Mouse (Mus musculus) forebrain, embryonic 14.5 days (tissue): ENCODE data around the gene Psen1. TPM values are rescaled to one million over a fixed set of nuclear protein-coding genes. Genes with fewer than 3 reads are reported as not detected.

ENCODE experiments used
- ATAC-seq: fragments of 200-750 bp; cut with Nextera tagmentation; 2 replicates; pipeline ENCODE4 v1.8.0; 2017; ENCODE audit warnings: mild to moderate bottlenecking, moderate library complexity
- DNase-seq: peaks from one replicate; pipeline ENCODE4 v3.0.0-alpha.2; 2015; ENCODE audit warnings: low spot score
- H3K27ac ChIP-seq: fragments of 300-500 bp; sonication (generic); 2 replicates; pipeline ENCODE4 v1.5.1; 2014; ENCODE audit warnings: low read depth, mild to moderate bottlenecking, control low read depth, low read length, moderate library complexity
- H3K27me3 ChIP-seq: fragments of 300-500 bp; sonication (generic); replicated peaks from 2 replicates; pipeline ENCODE4 v1.6.1; 2014; ENCODE audit warnings: low read length, control low read depth, mixed read lengths; ENCODE audit not compliant: control insufficient read depth, insufficient read depth
- H3K36me3 ChIP-seq: fragments of 300-500 bp; sonication (generic); 2 replicates; pipeline ENCODE4 v1.6.1; 2014; ENCODE audit warnings: low read length, control low read depth; ENCODE audit not compliant: control insufficient read depth, insufficient read depth
- H3K4me1 ChIP-seq: fragments of 300-500 bp; sonication (generic); 2 replicates; pipeline ENCODE4 v1.6.1; 2014; ENCODE audit warnings: antibody characterized with exemption, low read length, control low read depth; ENCODE audit not compliant: control insufficient read depth, insufficient read depth
- H3K4me2 ChIP-seq: fragments of 300-500 bp; sonication (generic); 2 replicates; pipeline ENCODE4 v1.6.1; 2014; ENCODE audit warnings: mild to moderate bottlenecking, control low read depth, low read length
- H3K4me3 ChIP-seq: fragments of 300-500 bp; sonication (generic); 2 replicates; pipeline ENCODE4 v1.5.1; 2014; ENCODE audit warnings: low read depth, low read length, control low read depth
- H3K9ac ChIP-seq: fragments of 300-500 bp; sonication (generic); 2 replicates; pipeline ENCODE4 v1.6.1; 2014; ENCODE audit warnings: mild to moderate bottlenecking, low read length, control low read depth, moderate library complexity
- H3K9me3 ChIP-seq: fragments of 300-500 bp; sonication (generic); replicated peaks from 2 replicates; pipeline ENCODE4 v1.6.1; 2016; ENCODE audit warnings: low read length, control low read depth, mixed read lengths; ENCODE audit not compliant: control insufficient read depth
- WGBS: fragments of 180-500 bp; shearing (Covaris S2); extraction: QIAGEN DNeasy Blood & Tissue Kit; methylation state at CpG from one replicate; pipeline ENCODE4 v1.1.7; 2014; 5-methylcytosine and 5-hydroxymethylcytosine counted together
- polyA plus RNA-seq: library from polyadenylated mRNA; unstranded; fragments of >200 nt; fragmentation: Nextera tagmentation; extraction: Ambion mirVana; gene quantifications from 2 replicates; pipeline ENCODE4 v1.2.1, GENCODE M21; 2014

Psen1 gene
- polyA plus RNA-seq, 1 experiment from 2014 or later, result 73.4 TPM

DNA sequence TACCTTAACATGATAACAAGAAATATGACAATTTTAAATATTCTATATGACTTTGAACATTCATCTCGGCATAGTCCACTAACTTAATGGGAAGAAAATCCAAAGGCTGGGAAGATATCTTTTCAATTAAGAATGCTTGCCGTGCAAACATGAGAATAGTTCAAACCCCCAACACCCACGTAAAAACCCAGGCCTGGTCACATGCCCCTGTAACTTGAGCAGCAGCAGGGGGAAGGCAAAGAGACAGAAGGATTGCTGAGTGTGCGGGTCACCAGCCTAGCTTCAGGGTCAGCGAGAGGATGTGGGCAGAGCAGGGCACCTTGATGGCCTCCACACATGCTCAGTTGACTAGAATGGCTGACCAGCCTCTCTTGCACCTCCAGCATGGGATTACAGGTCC is 53.8 kb downstream of the Psen1 start:
- Histone ChIP-seq H3K4me1 (no peaks in the 10 kb centered on the region), H3K27me3 (no peaks in the 10 kb centered on the region), H3K36me3 (peaks cover 3% of the 10 kb centered on the region; the same call in 1 of the 2 replicates), H3K9ac (no peak overlapping the region), H3K4me2 (no peak overlapping the region), H3K4me3 (no peak overlapping the region), H3K9me3 (no peaks in the 10 kb centered on the region), H3K27ac (no peak overlapping the region)
- no peak for DNase-seq
- WGBS, result 81% methylated on average over 5 of the region's 5 CpGs
- no peak for ATAC-seq

DNA sequence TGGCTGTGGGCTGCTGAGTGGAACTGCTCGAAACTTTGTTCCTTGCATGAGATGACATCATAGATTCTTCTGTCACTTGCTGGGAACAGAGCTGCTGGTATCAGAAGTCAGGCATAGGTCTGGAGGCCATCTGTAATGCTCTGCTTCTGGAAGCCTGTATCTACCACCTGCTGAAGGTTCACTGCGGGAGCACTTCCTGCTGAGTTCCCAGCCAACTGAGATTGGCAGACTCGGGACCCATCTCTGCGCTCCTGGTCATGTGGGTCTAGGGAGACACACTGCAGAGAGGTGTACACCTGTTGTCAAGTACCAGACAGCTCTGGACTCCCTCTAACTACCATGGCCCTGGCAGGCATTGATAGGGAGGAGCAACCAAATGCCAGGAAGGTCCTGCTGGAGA is 54.9 kb downstream of the Psen1 start:
- Histone ChIP-seq H3K9ac (no peak overlapping the region), H3K27me3 (no peaks in the 10 kb centered on the region), H3K4me3 (no peak overlapping the region), H3K36me3 (no peaks in the 10 kb centered on the region; the same call in 1 of the 2 replicates), H3K4me1 (no peaks in the 10 kb centered on the region), H3K9me3 (no peaks in the 10 kb centered on the region), H3K27ac (no peak overlapping the region), H3K4me2 (no peak overlapping the region)
- WGBS, result 83% methylated on average over 4 of the region's 4 CpGs
- no peak for ATAC-seq
- no peak for DNase-seq

DNA sequence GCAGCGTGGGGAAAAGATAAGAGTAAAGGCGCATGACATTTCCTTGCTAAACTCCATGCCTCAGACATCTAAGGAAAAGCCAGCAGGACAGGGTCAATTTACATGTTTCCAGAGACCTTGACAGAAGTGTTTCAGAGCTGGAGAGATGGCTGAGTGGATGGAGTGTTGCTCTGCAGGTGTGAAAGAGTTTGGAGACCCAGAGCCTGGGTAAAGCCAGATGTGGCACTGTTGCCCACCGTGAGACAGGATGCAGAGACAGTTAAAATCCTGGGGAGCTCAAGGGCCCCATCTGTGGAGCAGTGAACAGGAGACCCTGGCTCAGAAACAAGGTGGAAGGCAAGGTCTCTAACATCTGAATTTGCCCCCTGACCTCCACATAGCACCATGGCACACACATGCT is 55.8 kb downstream of the Psen1 start:
- Histone ChIP-seq H3K4me1 (no peaks in the 10 kb centered on the region), H3K36me3 (no peaks in the 10 kb centered on the region; the same call in 1 of the 2 replicates), H3K27ac (no peak overlapping the region), H3K9me3 (no peaks in the 10 kb centered on the region), H3K4me2 (no peak overlapping the region), H3K27me3 (no peaks in the 10 kb centered on the region), H3K9ac (no peak overlapping the region), H3K4me3 (no peak overlapping the region)
- ATAC-seq (no peak), DNase-seq (no peak)
- WGBS, result 86% methylated on average over 3 of the region's 3 CpGs

DNA sequence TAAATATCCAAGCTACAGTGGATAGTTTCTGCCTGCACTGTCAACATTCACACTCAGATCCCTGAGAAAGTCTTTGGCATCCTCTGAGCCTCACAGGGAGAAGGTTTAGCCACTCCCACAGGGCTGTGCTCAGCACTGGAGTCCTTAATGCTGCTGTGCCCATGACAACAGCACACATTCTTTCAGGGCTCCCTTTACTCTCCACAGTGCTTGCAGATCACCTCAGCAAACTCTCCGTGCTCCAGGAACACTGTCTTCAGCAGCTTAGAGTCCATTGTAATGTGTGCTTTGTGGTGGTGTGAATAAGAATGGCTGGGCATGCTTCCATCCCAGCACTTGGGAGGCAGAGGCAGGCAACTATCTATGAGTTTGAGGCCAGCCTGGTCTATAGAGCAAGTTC is 61.2 kb downstream of the Psen1 start:
- H3K27ac ChIP-seq, result no peak overlapping the region
- no peak overlapping the region for H3K4me3 ChIP-seq
- ATAC-seq (no peak), DNase-seq (no peak)
- H3K4me2 ChIP-seq, result no peak overlapping the region
- H3K27me3 ChIP-seq, result no peaks in the 10 kb centered on the region
- H3K4me1 ChIP-seq, result no peaks in the 10 kb centered on the region
- H3K9ac ChIP-seq, result no peak overlapping the region
- WGBS, result 29% methylated on average over 1 of the region's 1 CpGs
- H3K9me3 ChIP-seq, result no peaks in the 10 kb centered on the region
- no peaks in the 10 kb centered on the region for H3K36me3 ChIP-seq

DNA sequence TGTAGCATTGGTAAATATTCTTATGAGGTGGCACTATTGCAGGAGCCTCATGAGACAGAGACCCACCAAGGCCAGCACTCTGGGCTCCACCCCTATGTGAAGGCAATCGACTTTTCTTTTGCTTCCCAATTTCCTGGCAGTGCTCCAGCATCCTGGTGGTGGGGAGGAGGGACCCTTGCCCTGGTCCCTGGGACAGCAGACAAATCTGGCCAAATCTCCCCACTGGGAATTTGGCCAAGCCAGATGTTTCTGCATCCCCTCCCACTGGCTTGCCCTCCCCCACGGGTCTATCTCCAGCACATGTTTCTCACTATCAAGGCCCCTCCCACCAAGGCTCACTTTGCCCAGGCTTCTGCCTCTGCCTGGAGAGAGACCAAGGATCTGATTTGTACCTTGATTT is 64.5 kb downstream of the Psen1 start:
- Histone ChIP-seq H3K4me2 (no peak overlapping the region), H3K4me3 (no peak overlapping the region), H3K4me1 (no peaks in the 10 kb centered on the region), H3K27ac (no peak overlapping the region), H3K27me3 (no peaks in the 10 kb centered on the region), H3K9ac (no peak overlapping the region), H3K36me3 (no peaks in the 10 kb centered on the region), H3K9me3 (no peaks in the 10 kb centered on the region)
- DNase-seq (no peak), ATAC-seq (no peak)
- WGBS, result 53% methylated on average over 2 of the region's 2 CpGs

DNA sequence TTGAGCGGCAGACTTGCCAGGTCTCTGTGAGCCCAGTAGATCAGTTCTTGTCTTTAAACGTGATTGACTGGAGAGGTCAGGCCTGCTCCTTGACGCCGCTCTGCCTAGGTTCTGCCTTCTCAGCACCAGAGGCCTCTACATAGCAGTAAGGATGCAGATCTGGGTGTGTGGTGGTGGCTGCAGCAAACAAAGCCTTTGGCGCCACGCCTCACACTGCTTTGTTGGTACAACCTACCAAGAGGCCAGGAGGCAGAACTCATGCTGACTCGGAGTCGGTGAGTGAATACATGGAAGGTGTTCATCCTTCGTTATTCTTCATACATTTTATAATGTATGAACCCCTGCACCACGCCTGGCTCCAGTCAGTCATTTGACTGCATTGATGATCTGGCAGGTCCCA is 70.8 kb downstream of the Psen1 start:
- H3K9ac ChIP-seq, result no peak overlapping the region
- 67% methylated on average over 10 of the region's 10 CpGs for WGBS
- no peak for DNase-seq

DNA sequence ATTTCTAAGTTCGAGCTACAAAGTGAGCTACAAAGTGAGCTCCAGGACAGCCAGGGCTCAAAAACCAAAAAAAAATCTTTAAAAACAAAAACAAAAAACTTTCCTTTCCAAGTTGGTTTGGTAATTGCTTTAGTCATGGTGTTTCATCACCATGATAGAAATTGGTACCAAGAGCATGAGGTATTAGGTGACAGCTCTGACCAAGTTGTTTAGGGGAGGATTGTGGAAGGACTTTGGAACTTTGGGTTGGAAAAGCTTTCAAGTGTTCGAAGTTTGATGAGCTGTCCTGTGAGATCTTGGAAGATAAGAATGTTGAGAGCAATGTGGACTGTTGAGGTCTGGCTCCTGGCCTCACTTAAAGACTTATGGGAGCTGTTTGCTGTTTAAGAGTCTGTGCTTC is 72.2 kb downstream of the Psen1 start:
- H3K27me3 ChIP-seq, result no peaks in the 10 kb centered on the region
- H3K9me3 ChIP-seq, result no peaks in the 10 kb centered on the region
- no peak overlapping the region for H3K4me2 ChIP-seq
- no peak overlapping the region for H3K4me3 ChIP-seq
- H3K27ac ChIP-seq, result no peak overlapping the region
- H3K36me3 ChIP-seq, result no peaks in the 10 kb centered on the region
- ATAC-seq (no peak), DNase-seq (no peak)
- no peak overlapping the region for H3K9ac ChIP-seq
- WGBS, result 88% methylated on average over 2 of the region's 2 CpGs
- peaks cover 14% of the 10 kb centered on the region for H3K4me1 ChIP-seq

More for the DNA sequence above, 70.8 kb downstream of the Psen1 start:
- H3K4me3 ChIP-seq, result no peak overlapping the region
- ATAC-seq, result no peak
- no peak overlapping the region for H3K4me2 ChIP-seq
- no peak overlapping the region for H3K27ac ChIP-seq
- no peaks in the 10 kb centered on the region for H3K36me3 ChIP-seq
- H3K9me3 ChIP-seq, result no peaks in the 10 kb centered on the region
- no peaks in the 10 kb centered on the region for H3K27me3 ChIP-seq
- peaks cover 8% of the 10 kb centered on the region for H3K4me1 ChIP-seq

DNA sequence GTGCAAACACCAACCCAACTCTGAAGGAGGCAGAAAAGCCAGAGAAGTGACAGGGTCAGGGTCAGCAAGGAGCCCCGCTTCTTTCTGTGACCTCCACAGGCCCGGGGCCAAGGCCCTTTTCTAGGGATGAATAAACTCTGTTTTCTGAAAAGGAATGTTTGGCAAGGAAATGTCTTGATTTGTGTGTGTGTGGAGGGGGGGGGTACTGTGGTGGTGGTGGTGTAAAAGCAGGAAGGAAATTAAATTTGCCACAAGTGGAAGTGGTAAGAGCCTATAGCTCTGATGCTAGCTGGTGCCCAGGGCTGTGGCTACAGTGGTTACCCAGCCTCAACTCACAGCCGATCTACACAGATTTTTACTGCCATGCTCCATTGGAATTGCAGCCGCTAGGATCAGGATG is 74.8 kb downstream of the Psen1 start:
- WGBS, result 43% methylated on average over 4 of the region's 4 CpGs
- Histone ChIP-seq H3K27me3 (no peaks in the 10 kb centered on the region), H3K36me3 (no peaks in the 10 kb centered on the region), H3K4me2 (no peak overlapping the region), H3K4me1 (peaks cover 14% of the 10 kb centered on the region), H3K9me3 (no peaks in the 10 kb centered on the region), H3K4me3 (no peak overlapping the region), H3K9ac (no peak overlapping the region), H3K27ac (no peak overlapping the region)
- ATAC-seq (no peak), DNase-seq (peak; percentile 8)

DNA sequence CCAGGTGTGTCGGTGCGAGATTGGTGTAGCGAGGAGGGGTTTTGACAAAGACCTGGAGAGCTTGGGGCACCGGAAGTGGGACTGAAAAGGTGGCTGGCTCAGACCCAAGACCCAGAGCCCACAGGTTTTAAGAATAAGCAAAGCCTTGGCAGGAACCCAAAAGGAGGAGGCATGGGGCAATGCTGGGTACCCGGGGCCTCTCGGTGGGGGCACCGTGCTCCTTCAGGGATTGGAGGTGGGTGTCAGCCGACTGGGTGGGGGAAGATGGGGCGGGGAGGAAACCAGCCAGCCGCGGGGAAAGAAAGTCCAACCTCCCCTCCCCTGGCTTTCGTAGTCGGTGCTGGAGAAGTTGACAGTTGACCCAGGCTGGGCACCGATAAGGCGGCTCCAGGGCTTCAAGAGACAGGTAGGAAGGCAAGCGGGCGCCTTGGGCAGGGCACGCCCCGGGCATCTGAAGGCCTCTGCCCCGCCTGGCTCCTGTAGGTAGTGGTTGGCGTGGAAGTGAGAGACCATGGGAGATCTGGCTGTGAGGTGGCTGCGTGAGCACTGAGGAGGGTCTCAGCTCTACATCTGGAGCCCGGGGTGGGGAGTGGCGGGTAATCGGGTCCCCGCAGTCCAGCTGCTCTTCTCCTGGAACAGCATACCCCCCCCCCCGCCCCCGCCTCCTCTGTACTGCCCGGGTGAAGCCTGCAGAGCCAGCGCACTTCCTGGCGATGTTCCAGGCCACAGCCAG is 75.5 kb downstream of the Psen1 start, which contains the start of gene Papln:
Papln (plus strand) TSS at position 324 of the 733 bp plus-strand sequence.
- H3K36me3 ChIP-seq, result no peaks in the 10 kb centered on the region
- H3K27ac ChIP-seq, result no peak within 1 kb of the TSS
- WGBS, result 13% methylated on average over 27 of the region's 31 CpGs
- DNase-seq (peak; percentile 66), ATAC-seq (peak; percentile 69)
- peak within 1 kb of the TSS; percentile 61 for H3K4me2 ChIP-seq
- H3K4me3 ChIP-seq, result peak within 1 kb of the TSS; percentile 19
- H3K9me3 ChIP-seq, result no peaks in the 10 kb centered on the region
- peak within 1 kb of the TSS; percentile 43 for H3K9ac ChIP-seq
- peaks cover 14% of the 10 kb centered on the region for H3K4me1 ChIP-seq
- no peaks in the 10 kb centered on the region for H3K27me3 ChIP-seq
